Mouse (Mus musculus): ENCODE results near the gene Ccdc163. TPM values are rescaled to one million over a fixed set of nuclear protein-coding genes. Genes with fewer than 3 reads are reported as not detected.

The Ccdc163 gene
- polyA plus RNA-seq, 1 experiment from 2014 or later: 23.9 TPM

- 71% methylated on average over 2 of the region's 2 CpGs for WGBS
- H3K4me3 ChIP-seq (replicated peaks): no peak overlapping the region
- no peaks in the 10 kb centered on the region for H3K9me3 ChIP-seq
- ATAC-seq (ENCODE audit: insufficient read depth, low FRiP score, low read depth): no peak
- H3K27ac ChIP-seq: no peak overlapping the region
- no peak overlapping the region for H3K4me2 ChIP-seq
- no peaks in the 10 kb centered on the region for H3K36me3 ChIP-seq
- no peak overlapping the region for H3K9ac ChIP-seq
- no peaks in the 10 kb centered on the region for H3K4me1 ChIP-seq
- no peaks in the 10 kb centered on the region for H3K27me3 ChIP-seq (replicated peaks)
These were observed 26.7 kb downstream of the Ccdc163 start for GRCm38 (mm10) chr4:116734996-116735395.

- no peak overlapping the region for H3K4me2 ChIP-seq
- H3K9me3 ChIP-seq: no peaks in the 10 kb centered on the region
- ATAC-seq (ENCODE audit: insufficient read depth, low FRiP score, low read depth): no peak
- no peaks in the 10 kb centered on the region for H3K36me3 ChIP-seq
- 74% methylated on average over 9 of the region's 9 CpGs for WGBS
- H3K4me1 ChIP-seq: no peaks in the 10 kb centered on the region
- H3K27me3 ChIP-seq (replicated peaks): no peaks in the 10 kb centered on the region
- no peak overlapping the region for H3K9ac ChIP-seq
- no peak overlapping the region for H3K4me3 ChIP-seq (replicated peaks)
- no peak overlapping the region for H3K27ac ChIP-seq
These were observed 30.9 kb downstream of the Ccdc163 start for GRCm38 (mm10) chr4:116738972-116739751.

DNA sequence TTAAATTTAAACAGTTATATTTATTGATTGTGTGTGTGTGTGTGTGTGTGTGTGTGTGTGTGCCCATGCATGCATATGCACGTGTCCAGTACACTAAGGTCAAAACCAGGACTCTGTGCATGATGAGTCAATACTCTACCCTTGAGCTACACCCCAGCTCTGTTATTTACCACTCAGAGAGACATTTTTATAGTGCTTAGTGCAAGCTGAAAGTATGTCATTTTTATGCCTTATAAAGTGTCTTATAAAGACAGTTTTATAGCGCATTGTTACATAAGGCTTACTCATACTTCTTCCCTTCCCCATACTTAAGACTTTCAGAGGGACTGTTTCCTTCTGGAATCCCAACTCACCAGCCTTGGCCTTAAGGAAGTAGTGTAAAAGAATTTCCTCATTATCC is 41.4 kb downstream of the Ccdc163 start:
- no peak overlapping the region for H3K27ac ChIP-seq
- no peaks in the 10 kb centered on the region for H3K4me1 ChIP-seq
- 84% methylated on average over 2 of the region's 2 CpGs for WGBS
- no peak overlapping the region for H3K4me2 ChIP-seq
- H3K9me3 ChIP-seq: no peaks in the 10 kb centered on the region
- H3K36me3 ChIP-seq: no peaks in the 10 kb centered on the region
- no peak overlapping the region for H3K9ac ChIP-seq
- H3K27me3 ChIP-seq (replicated peaks): no peaks in the 10 kb centered on the region
- no peak overlapping the region for H3K4me3 ChIP-seq (replicated peaks)
- ATAC-seq (ENCODE audit: insufficient read depth, low FRiP score, low read depth): no peak

GRCm38 (mm10) chr4:116761914-116762313 is 53.6 kb downstream of the Ccdc163 start:
- no peak overlapping the region for H3K27ac ChIP-seq

DNA sequence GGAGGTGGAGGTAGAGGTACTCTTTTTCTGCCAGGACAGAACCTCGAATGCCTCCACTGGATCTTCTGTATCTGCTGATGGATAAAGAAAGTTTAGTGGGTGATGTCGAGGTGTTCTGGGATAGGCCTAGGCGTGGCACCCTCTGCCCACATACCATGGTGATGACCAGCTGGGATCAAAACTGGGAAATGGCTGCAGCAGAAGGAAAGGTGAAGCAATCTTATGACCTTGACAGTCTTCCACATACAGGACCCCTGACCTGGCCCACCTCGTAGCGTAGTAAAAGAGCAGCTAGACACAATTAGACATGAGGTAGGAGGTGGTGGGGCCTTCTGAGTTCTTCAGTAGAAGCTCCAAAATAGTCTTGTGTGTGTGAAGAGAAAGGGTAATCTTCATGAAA is 55.7 kb downstream of the Ccdc163 start:
- Histone ChIP-seq H3K36me3 (no peaks in the 10 kb centered on the region), H3K27me3 (replicated peaks) (no peaks in the 10 kb centered on the region), H3K4me3 (replicated peaks) (no peak overlapping the region), H3K9me3 (no peaks in the 10 kb centered on the region), H3K27ac (no peak overlapping the region), H3K4me2 (no peak overlapping the region), H3K9ac (no peak overlapping the region), H3K4me1 (no peaks in the 10 kb centered on the region)
- 87% methylated on average over 5 of the region's 5 CpGs for WGBS
- no peak for ATAC-seq (ENCODE audit: insufficient read depth, low FRiP score, low read depth)

More at GRCm38 (mm10) chr4:116761914-116762313, 53.6 kb downstream of the Ccdc163 start:
- Histone ChIP-seq H3K9ac (no peak overlapping the region), H3K9me3 (no peaks in the 10 kb centered on the region), H3K36me3 (no peaks in the 10 kb centered on the region), H3K4me3 (replicated peaks) (no peak overlapping the region), H3K4me1 (no peaks in the 10 kb centered on the region), H3K4me2 (no peak overlapping the region), H3K27me3 (replicated peaks) (no peaks in the 10 kb centered on the region)
- WGBS: 68% methylated on average over 2 of the region's 2 CpGs
- no peak for ATAC-seq (ENCODE audit: insufficient read depth, low FRiP score, low read depth)

DNA sequence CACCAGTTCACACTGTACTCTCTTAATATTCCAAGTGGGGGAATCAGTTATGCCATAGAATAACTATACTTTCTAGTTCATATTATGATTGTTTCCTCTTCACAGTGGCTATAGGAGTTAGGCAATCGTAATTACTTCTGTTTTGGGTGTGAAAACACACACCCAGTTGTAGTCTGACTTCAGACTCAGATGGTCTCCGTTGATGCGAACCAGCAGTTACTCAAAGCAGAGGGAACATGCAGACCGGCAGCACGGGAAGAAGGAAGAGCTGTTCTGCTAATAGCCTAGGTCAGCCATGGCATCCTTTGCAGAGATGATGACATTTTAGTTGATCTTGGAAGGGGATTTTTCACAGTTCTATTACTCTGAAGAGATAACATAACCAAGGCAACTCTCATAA is 60.2 kb downstream of the Ccdc163 start:
- Histone ChIP-seq H3K36me3 (no peaks in the 10 kb centered on the region), H3K9me3 (no peaks in the 10 kb centered on the region), H3K4me1 (no peaks in the 10 kb centered on the region), H3K9ac (no peak overlapping the region), H3K27me3 (replicated peaks) (no peaks in the 10 kb centered on the region), H3K27ac (no peak overlapping the region), H3K4me2 (no peak overlapping the region), H3K4me3 (replicated peaks) (no peak overlapping the region)
- ATAC-seq (ENCODE audit: insufficient read depth, low FRiP score, low read depth): no peak
- WGBS: 80% methylated on average over 5 of the region's 5 CpGs

GRCm38 (mm10) chr4:116769060-116769459 is 60.8 kb downstream of the Ccdc163 start:
- Histone ChIP-seq H3K9ac (no peak overlapping the region), H3K36me3 (no peaks in the 10 kb centered on the region), H3K4me2 (no peak overlapping the region), H3K27me3 (replicated peaks) (no peaks in the 10 kb centered on the region), H3K9me3 (no peaks in the 10 kb centered on the region), H3K4me1 (no peaks in the 10 kb centered on the region), H3K4me3 (replicated peaks) (no peak overlapping the region), H3K27ac (no peak overlapping the region)
- no peak for ATAC-seq (ENCODE audit: insufficient read depth, low FRiP score, low read depth)

- Histone ChIP-seq H3K4me2 (no peak overlapping the region), H3K27me3 (replicated peaks) (no peaks in the 10 kb centered on the region), H3K36me3 (no peaks in the 10 kb centered on the region), H3K4me3 (replicated peaks) (no peak overlapping the region), H3K4me1 (no peaks in the 10 kb centered on the region), H3K27ac (no peak overlapping the region), H3K9ac (no peak overlapping the region), H3K9me3 (no peaks in the 10 kb centered on the region)
- 93% methylated on average over 5 of the region's 5 CpGs for WGBS
- ATAC-seq (ENCODE audit: insufficient read depth, low FRiP score, low read depth): no peak
These were observed 68.1 kb downstream of the Ccdc163 start for GRCm38 (mm10) chr4:116776391-116776790.

- Histone ChIP-seq H3K27me3 (replicated peaks) (no peaks in the 10 kb centered on the region), H3K4me2 (no peak overlapping the region), H3K4me1 (no peaks in the 10 kb centered on the region), H3K27ac (no peak overlapping the region), H3K36me3 (no peaks in the 10 kb centered on the region), H3K9ac (no peak overlapping the region), H3K4me3 (replicated peaks) (no peak overlapping the region), H3K9me3 (no peaks in the 10 kb centered on the region)
- 71% methylated on average over 3 of the region's 3 CpGs for WGBS
- no peak for ATAC-seq (ENCODE audit: insufficient read depth, low FRiP score, low read depth)
These were observed 68.8 kb downstream of the Ccdc163 start for GRCm38 (mm10) chr4:116777079-116777478.

DNA sequence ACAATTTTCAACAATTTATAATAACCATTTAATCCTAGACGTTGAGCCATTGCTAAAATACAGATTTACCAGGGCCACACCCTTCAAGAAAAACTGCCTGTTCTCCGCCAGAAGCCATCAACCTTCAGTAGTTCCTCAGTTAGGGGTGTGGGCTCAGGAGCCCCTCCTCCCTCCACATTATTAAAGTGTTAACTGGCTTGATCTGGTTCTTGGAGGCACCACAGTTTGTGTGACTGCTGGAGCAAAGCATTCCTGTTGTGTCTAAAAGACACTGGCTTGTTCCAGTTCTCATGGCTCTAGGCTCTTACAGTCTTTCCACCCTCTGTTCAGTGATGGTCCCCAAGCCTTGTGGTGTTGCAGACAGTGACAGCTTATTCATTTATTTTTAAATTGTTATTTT is 72.2 kb downstream of the Ccdc163 start:
- 58% methylated on average over 2 of the region's 2 CpGs for WGBS
- no peak for ATAC-seq (ENCODE audit: insufficient read depth, low FRiP score, low read depth)

GRCm38 (mm10) chr4:116781366-116781765 is 73.1 kb downstream of the Ccdc163 start:
- 54% methylated on average over 2 of the region's 2 CpGs for WGBS
- H3K27me3 ChIP-seq (replicated peaks): no peaks in the 10 kb centered on the region
- no peaks in the 10 kb centered on the region for H3K4me1 ChIP-seq
- H3K9me3 ChIP-seq: no peaks in the 10 kb centered on the region
- H3K36me3 ChIP-seq: no peaks in the 10 kb centered on the region
- no peak overlapping the region for H3K9ac ChIP-seq
- no peak overlapping the region for H3K4me3 ChIP-seq (replicated peaks)
- ATAC-seq (ENCODE audit: insufficient read depth, low FRiP score, low read depth): no peak
- H3K4me2 ChIP-seq: no peak overlapping the region
- no peak overlapping the region for H3K27ac ChIP-seq

More for the DNA sequence above, 72.2 kb downstream of the Ccdc163 start:
- Histone ChIP-seq H3K4me3 (replicated peaks) (no peak overlapping the region), H3K36me3 (no peaks in the 10 kb centered on the region), H3K27ac (no peak overlapping the region), H3K4me1 (no peaks in the 10 kb centered on the region), H3K9ac (no peak overlapping the region), H3K9me3 (no peaks in the 10 kb centered on the region), H3K4me2 (no peak overlapping the region), H3K27me3 (replicated peaks) (no peaks in the 10 kb centered on the region)

DNA sequence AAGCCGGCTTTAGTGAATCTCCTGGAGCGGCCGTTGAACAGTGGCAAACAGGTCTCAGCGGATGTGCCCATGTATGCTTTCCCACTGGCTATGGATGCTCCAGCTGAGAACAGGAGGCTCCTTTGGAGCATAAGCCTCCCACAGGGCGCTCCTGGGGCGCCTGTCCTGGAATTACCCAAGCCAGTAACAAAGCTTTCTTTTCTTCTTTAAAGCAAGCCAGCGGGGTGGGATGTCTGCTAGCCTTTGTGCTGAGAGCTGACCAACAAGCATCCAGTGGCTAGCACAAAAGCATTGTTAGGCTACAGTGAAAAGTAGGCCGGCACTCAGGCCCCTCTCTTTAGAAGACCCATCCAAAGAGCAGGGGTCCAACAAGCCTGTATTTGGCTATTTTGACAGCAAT is 73.9 kb downstream of the Ccdc163 start:
- no peak overlapping the region for H3K4me3 ChIP-seq (replicated peaks)
- no peaks in the 10 kb centered on the region for H3K36me3 ChIP-seq
- no peaks in the 10 kb centered on the region for H3K27me3 ChIP-seq (replicated peaks)
- WGBS: 42% methylated on average over 8 of the region's 8 CpGs
- ATAC-seq (ENCODE audit: insufficient read depth, low FRiP score, low read depth): no peak
- H3K27ac ChIP-seq: no peak overlapping the region
- H3K9ac ChIP-seq: no peak overlapping the region
- H3K9me3 ChIP-seq: no peaks in the 10 kb centered on the region
- no peak overlapping the region for H3K4me2 ChIP-seq
- no peaks in the 10 kb centered on the region for H3K4me1 ChIP-seq

GRCm38 (mm10) chr4:116786587-116786986 is 78.3 kb downstream of the Ccdc163 start:
- Histone ChIP-seq H3K9me3 (no peaks in the 10 kb centered on the region), H3K4me1 (0 out of 2 replicates have a peak, but pooled peaks cover 4% of the 10 kb centered on the region), H3K27me3 (replicated peaks) (no peaks in the 10 kb centered on the region), H3K9ac (no peak overlapping the region), H3K4me3 (replicated peaks) (no peak overlapping the region), H3K36me3 (no peaks in the 10 kb centered on the region), H3K4me2 (no peak overlapping the region), H3K27ac (no peak overlapping the region)
- ATAC-seq (ENCODE audit: insufficient read depth, low FRiP score, low read depth): no peak
- 90% methylated on average over 1 of the region's 1 CpGs for WGBS
